In the genomic region with DNA sequence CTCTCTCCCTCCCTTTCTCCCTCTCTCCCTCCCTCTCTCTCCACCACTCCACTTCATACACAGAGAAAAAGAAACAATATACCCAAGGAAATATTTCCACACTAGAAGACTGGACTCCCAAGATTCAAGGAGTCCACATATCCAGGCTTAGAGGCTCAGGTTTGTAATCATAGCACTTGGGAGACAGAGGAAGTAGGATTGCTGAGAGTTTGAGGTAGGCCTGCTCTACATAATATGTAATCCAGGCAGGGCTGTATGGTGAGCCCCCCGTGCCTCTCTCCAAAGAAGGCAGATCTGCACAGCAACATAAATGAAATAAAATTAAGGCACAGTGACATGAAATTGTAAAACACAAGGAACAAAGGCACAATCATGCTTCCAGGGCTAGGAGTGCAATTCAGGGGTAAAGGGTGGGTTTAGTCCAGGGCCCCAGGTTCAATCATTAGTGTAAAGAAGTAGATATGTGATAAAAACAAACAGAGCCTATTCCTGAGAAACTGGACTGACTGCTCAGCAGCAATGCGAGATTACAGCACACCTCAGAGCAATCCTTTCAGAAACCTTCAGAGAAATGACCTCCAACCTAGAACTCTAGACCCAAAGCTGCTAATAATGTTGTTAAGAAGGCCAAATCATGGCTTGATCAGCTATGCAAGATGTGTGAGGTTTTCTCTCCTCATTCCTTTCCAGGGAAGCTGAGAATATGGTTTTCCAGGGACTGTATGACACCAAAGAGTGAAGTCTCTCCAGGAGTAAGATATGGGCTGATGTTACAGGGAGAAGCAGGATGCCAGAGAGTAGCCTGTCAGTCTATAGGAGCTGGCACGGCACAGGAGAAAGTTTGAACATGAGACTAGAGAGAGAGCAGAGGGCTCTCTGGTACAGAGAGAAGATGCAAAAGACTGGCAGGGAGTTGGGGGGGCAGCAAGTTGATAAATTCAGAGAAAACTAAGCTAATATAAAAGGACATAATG, we compare ENCODE assay signal across 15 mouse cellular contexts.
"Had no signal": no experiment of that assay in that cellular context is flagged by ENCODE, and none has a peak within 500 bp of the region (broad histone marks: within the 10 kb centered on the region; RNA-seq: fewer than 3 reads in every experiment).

No protein-coding gene starts in this region.

- DNase-seq: lung, adult 18-20 months; lung, embryonic 14.5 days; lung, postnatal 10 days; lung, postnatal 4 days; midbrain, embryonic 14.5 days; right cerebral cortex, postnatal 14 days; thymus, adult 2 months; thymus, postnatal 25 days; thymus, postnatal 4 days had no signal

- ATAC-seq: midbrain, embryonic 16.5 days had no signal

- H3K9me3 ChIP-seq: midbrain, embryonic 12.5 days; neural tube, embryonic 13.5 days; neural tube, embryonic 15.5 days had no signal

- H3K27me3 ChIP-seq: midbrain, embryonic 12.5 days; neural tube, embryonic 13.5 days; neural tube, embryonic 15.5 days had no signal

- H3K4me3 ChIP-seq: midbrain, embryonic 10.5 days; midbrain, embryonic 12.5 days; myocyte; neural tube, embryonic 13.5 days; neural tube, embryonic 15.5 days had no signal

- H3K4me2 ChIP-seq: lung, embryonic 14.5 days; midbrain, embryonic 12.5 days; neural tube, embryonic 13.5 days; neural tube, embryonic 15.5 days had no signal

- H3K27ac ChIP-seq: midbrain, embryonic 10.5 days; midbrain, embryonic 12.5 days; neural tube, embryonic 13.5 days; neural tube, embryonic 15.5 days had no signal

- H3K36me3 ChIP-seq: midbrain, embryonic 10.5 days; midbrain, embryonic 12.5 days; neural tube, embryonic 13.5 days; neural tube, embryonic 15.5 days had no signal

- H3K9ac ChIP-seq: lung, embryonic 14.5 days; midbrain, embryonic 12.5 days; neural tube, embryonic 13.5 days; neural tube, embryonic 15.5 days had no signal

- H3K4me1 ChIP-seq: midbrain, embryonic 10.5 days; midbrain, embryonic 12.5 days; neural tube, embryonic 13.5 days; neural tube, embryonic 15.5 days had no signal
